Mouse (Mus musculus) stomach, postnatal 0 days (tissue): ENCODE measurements around the gene Dsn1.

ENCODE experiments used
- CTCF ChIP-seq: IDR thresholded peaks from 2 replicates; pipeline ENCODE4 v1.5.1; 2016; ENCODE audit warnings: antibody characterized with exemption, low read depth, mild to moderate bottlenecking, moderate library complexity
- EP300 ChIP-seq: optimal IDR thresholded peaks from 2 replicates; pipeline ENCODE3; 2016; ENCODE audit warnings: antibody characterized with exemption

GRCm38 (mm10) chr2:156958496-156959252 is 48.3 kb downstream of the Dsn1 start:
- TF ChIP-seq CTCF, result no peak
- no peak for TF ChIP-seq EP300
